Mouse (Mus musculus) brain, embryonic 18.5 days (tissue): ENCODE measurements around the gene Ttll6.

Source experiments
- DNase-seq: peaks from one replicate; pipeline ENCODE4 v3.0.0-alpha.2; 2012; ENCODE audit warnings: low read depth, low spot score

Ttll6 gene

DNA sequence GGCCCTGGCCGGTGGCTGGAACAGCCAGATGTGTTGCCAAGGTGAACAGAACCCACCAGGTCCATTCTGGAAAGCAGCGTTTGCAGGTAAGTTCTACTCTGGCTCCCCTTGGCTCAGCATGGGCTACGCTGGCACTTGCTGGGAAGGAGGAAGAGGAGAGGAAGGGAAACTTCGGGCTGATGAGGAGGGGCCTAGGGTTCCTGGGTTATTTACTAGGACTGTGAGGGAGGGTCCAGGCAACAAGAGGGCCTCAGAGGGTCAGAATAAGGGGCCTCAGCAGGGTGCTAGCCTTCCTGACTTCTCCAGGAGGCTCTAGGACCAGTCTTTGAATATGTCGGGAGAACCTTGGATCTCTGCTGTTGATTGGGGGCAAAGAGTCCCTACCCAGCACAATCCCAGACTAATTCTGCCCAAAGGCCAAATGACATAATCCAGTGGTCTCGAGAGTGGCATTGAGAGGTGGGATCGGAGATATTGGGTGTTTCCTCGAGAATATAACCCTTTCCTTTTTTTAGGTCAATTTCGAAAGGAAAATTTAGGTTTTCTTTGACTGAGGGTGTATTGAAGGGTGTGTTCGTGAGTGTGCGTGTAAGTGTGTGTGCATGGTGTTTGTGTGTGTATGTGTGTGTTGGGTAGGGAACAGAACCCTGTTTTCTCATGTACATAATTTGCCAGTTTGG is 61.5 kb downstream of the Ttll6 start:
- DNase-seq = no peak

DNA sequence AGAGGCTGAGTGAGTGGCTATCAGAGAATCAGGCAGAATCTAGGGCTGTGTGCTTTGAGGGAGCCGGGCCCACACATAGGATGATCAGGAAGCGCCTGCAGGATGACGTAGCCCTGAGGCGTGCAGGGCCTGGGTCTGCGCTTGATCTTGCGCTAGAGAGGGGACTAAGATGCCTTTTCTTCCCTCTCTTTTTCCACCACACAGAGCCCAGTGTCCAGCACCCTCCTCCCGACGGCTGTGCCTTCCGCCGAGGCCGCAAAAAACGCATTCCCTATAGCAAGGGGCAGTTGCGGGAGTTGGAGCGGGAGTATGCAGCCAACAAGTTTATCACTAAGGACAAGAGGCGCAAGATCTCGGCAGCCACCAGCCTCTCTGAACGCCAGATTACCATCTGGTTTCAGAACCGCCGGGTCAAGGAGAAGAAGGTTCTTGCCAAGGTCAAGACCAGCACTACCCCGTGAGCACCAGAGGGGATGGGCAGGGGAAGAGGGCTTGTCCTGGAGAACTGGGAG is 62.2 kb downstream of the Ttll6 start:
- no peak for DNase-seq

DNA sequence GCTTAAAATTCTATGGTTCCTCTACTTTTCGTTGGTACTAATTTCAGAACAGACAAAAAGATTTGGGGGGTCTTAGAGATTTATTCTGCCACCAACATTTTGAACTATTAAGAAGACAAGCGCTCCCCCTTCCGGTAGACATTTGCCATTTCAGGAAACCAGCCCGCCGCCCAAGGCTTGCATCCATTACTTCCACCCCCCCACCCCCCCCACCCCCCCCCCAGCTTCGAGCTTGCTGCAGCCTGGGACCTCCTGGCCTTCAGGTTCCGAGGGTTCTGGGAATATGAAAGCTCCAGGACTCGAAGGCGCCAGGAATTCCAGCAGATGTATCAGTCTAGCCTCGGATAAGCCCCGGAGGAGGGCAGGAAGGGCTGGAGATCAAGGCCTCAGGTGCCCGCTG is 65.1 kb downstream of the Ttll6 start:
- no peak for DNase-seq

DNA sequence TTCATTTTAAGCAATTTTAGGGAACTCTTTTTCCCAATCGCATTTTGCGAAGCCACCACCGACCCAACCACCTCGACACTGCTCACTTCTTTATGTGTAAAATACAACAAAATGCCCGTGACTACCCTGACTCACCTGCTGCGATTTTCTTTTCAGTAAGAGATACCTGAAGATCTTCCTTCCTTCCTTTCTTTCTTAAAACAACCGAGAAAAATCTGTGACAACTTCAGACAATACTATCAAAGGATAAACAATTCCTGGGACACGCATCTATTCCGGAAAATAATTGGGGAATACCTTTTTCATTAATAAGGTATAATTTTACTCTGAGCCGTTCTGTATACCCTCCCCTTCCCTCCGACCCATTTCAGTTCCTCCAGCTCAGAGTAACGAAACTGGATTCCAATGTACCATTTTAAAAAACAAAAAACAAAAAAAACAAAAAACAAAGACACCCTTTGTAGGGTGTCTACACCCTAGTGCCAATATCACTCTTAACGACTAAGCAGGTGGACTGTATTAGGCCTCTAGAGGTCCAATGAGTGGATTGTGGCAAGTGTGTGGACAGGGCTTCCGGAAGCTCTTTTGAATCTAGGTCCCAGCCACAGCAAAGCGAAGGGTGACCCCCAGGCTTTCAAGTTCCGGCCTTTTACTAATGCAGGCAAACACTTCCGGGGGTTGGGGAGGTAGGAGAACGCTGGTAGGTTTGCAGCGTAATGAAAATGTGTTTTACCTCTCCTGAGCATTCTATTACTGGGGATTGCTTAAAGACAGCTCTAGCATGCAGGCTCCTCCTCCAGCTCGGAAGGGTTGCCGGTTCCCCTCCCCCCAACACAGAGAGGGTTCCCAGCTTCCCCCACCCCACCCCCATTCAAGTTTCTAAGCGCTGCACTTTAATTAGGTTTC is 65.8 kb downstream of the Ttll6 start:
- DNase-seq = no peak

DNA sequence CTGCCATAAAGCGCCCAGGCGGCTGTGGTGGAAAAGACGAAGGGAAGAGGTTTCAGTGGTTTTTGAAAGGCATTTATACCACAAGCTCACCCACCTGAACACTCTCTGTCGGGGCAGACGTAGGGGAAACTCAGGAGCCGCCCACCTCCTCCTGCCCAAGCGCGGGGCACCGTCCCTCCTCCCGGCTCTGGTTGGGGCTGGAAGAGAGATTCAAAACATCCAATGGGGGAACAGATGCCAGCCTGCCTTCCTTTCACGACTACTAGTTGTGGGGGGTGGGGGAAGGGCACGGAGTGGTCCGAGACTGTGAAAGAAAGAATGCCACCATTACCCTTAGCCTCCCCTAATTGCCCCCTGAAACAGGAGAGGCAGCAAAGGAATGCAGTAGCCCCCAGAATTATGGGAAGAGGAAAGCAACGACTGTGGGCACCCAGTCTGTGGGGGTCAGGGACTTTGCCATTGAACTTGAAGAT is 66.6 kb downstream of the Ttll6 start:
- no peak for DNase-seq

DNA sequence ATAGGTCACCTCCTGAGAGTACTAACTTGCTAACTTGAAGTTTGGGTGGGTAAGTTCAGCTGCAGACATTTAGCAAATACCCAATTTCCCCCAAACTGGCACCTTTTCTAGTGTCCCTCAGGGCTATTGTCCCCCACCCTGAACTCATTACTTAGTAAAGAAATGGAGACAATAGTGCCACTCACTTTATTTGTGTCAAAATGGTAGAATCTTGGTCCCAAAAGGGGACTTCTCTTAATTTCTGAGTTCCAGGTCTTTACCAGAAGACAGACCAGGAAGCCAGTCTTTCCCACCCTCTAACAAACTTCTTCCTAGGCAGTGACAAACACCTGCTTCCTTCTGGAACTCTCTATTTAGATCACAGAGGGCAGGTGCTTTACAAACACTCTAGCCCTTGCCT is 68.2 kb downstream of the Ttll6 start:
- DNase-seq = no peak

DNA sequence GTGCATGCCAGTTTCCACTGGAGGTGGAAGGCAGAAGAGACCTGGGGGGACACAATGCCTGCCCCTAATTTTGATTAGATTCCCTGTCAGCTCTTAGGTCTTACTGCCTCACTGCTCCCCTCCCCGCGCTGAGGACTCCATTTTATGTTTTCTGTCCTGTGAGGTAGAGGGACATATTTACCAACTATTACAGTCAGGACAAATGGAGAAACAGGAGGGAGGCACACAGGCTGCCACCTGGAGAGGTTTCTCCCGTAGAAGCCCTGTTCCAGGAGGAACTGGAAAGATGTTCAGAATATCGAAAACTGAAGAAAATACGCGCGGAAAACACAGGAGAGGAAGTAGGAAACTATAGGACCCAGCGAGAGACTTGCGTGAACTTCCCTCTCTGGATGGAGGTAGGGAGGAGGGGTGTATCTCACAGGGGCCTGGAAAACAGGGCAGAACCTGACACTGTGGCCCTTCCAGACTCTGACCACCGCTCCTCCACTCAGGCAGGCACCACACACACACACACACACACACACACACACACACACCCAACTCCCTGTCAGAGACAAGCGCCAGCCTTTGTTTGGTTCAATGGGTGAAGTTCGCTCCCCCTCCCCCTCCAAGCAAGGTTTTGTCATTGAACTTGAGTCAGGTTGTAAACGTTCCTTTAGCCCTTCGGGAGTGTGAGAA is 69.0 kb downstream of the Ttll6 start:
- no peak for DNase-seq

DNA sequence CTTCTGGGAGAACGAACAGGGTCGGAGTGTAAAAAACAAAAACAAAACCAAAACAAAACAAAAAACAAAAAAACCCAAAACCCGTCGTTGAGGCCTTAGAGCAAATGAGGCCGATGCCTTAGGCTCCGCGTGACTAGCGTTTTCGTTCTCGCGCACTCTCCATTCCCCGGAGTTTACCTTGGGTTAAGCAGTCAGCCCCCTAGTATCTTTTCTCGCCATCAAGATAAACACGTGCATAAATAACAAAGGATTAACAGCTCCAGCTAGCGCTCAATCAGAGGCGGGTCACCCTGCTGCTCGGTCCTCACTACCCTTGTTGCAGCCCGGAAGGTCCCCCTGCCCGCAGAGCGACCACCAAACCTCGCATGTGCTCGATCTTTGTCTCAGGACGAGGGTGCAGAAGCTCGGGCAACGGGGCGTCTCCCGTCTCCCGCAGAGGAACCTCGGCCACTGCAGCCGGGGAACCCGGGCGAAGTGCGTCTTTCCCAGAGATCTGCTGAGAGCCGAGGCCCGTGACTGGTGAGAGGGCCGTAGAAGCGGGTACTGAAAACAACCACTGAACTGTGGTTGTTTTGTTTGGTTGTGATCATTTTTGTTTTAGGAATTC is 69.7 kb downstream of the Ttll6 start:
- no peak for DNase-seq

DNA sequence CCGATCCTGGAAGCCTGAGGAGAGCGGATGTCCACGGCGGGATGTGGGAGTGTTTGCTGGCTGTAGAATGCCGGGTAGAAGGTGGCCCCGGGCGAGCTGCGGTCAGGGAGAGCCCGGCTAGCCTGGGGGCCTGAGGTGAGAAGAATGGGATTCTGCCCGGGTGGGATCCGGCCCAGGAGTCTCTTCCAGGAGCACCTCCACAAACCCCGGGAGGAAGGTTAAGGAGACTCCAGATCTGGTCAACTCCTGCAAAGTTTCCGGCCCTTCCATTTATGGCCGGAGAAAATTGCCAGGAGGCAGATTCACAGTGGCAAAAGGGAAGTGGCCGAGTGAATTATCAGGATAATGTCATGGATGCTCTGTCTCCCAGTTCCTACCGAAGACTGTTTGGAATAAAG is 70.2 kb downstream of the Ttll6 start:
- no peak for DNase-seq

DNA sequence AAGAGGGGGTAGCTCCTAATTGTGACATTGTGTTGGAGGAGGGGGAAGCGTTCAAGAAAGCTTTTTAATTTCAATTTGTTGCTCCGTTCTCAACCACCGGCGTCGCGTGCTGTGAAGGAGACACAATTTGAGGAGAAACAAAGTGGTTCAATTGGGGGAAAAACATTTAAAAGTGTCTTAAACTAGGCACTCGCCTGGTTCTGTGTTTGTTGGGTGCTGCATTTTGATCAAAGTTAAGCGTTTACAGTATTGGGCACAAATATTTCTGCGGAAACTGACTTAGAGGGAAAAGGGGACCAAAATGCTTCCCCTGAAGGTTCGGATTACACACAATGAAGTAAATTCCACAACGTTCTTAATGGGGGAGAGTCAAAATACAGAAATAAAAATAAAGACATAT is 70.8 kb downstream of the Ttll6 start:
- no peak for DNase-seq

DNA sequence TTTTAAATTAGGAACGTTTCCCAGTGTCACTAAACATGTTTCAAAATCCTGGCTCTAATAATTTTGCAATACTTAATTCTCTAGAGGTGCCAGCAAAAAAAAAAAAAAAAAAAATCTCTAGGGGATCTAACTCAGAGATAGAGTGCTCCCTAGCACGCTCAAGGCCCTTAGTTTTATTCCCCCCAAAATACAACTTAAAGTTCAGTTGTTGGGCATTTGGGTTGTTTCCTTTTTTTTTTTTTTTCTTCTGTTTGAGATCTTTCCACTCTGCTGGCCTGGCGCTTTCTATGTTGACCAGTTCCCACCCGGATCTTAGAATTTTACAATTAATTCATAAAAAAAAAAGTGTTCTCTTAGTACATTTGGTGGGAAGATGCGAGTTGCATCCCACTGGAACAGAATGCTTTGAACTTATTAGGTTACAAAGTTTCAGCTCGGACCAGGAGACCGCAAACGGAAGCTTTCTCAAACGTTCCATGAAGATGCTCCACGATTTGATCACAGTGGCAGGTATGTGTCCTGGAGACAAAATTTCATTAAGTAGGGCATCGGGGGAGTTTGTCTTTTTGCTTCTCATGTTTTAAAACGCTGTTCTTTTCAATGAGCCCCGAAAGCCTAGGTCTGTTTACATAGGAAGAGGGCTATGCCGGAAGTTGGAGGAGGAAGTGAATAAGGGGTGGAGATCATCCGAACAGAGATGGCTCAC is 72.0 kb downstream of the Ttll6 start:
- DNase-seq = no peak
